Mouse (Mus musculus) midbrain, embryonic 15.5 days (tissue): ENCODE measurements around the gene Wdr35. TPM values are rescaled to one million over a fixed set of nuclear protein-coding genes. Genes with fewer than 3 reads are reported as not detected.

Experiments used
- ATAC-seq: fragments of 200-750 bp; cut with Nextera tagmentation; replicated peaks from 2 replicates; pipeline ENCODE4 v1.8.0; 2017; ENCODE audit warnings: moderate TSS enrichment
- H3K27ac ChIP-seq: fragments of 300-500 bp; sonication (generic); 2 replicates; pipeline ENCODE4 v1.5.1; 2015; ENCODE audit warnings: mild to moderate bottlenecking, inconsistent platforms
- H3K27me3 ChIP-seq: fragments of 300-500 bp; sonication (generic); replicated peaks from 2 replicates; pipeline ENCODE4 v1.6.1; 2015; ENCODE audit warnings: inconsistent platforms
- H3K36me3 ChIP-seq: fragments of 300-500 bp; sonication (generic); replicated peaks from 2 replicates; pipeline ENCODE4 v1.6.1; 2015; ENCODE audit warnings: inconsistent platforms
- H3K4me1 ChIP-seq: fragments of 300-500 bp; sonication (generic); 2 replicates; pipeline ENCODE4 v1.6.1; 2015; ENCODE audit warnings: inconsistent platforms
- H3K4me2 ChIP-seq: fragments of 300-500 bp; sonication (generic); 2 replicates; pipeline ENCODE4 v1.6.1; 2015; ENCODE audit warnings: inconsistent platforms, mild to moderate bottlenecking, moderate library complexity
- H3K4me3 ChIP-seq: fragments of 300-500 bp; sonication (generic); 2 replicates; pipeline ENCODE4 v1.5.1; 2015; ENCODE audit warnings: mild to moderate bottlenecking, inconsistent platforms
- H3K9ac ChIP-seq: fragments of 300-500 bp; sonication (generic); 2 replicates; pipeline ENCODE4 v1.6.1; 2015; ENCODE audit warnings: mild to moderate bottlenecking, inconsistent platforms
- H3K9me3 ChIP-seq: fragments of 300-500 bp; sonication (generic); 2 replicates; pipeline ENCODE4 v1.6.1; 2016; ENCODE audit warnings: inconsistent platforms
- WGBS: fragments of 180-500 bp; shearing (Covaris S2); methylation state at CpG from one replicate; pipeline ENCODE4 v1.1.7; 2015; ENCODE audit warnings: mixed read lengths; 5-methylcytosine and 5-hydroxymethylcytosine counted together
- polyA plus RNA-seq: library from polyadenylated mRNA; unstranded; fragments of >200 nt; fragmentation: Nextera tagmentation; extraction: Ambion mirVana; gene quantifications from 2 replicates; pipeline ENCODE4 v1.2.1, GENCODE M21; 2015

Wdr35 gene
- polyA plus RNA-seq, 1 experiment from 2014 or later = 23.1 TPM

DNA sequence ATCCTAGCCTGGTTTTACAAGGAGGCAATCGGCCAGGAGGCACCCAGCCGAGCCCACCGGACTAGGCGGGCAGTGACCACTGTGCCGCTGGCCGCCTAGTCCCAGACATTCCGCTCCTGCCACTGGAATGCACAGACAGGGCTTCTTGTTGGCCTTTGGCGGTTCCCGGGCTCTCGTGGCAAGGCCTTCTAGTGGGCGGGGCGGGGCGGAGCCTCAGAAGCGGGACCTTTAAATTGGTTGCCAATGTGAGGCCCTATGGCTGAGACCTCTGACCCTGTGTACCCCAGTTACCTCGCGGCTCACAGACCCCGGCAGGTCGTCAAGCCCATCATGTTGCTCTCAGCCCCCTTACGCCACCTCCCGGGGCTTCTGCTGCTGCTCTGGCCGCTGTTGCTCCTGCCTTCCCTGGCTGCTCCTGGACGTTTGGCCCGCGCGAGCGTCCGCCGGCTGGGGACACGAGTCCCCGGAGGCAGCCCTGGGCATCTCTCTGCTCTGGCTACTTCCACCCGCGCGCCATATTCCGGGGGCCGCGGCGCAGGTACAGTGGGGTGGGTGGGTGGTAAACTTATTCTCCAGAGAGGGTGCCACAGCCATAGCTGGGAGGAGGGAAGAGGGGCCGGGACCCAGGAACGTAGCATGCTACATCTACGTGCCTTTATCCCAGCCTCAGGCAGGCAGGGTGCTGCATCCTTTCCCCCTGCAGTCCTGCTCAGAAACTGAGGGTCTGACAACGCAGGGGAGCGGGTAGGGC is 25.8 kb upstream of the Wdr35 start, which contains the start of gene Matn3:
Matn3 (plus strand) TSS at position 216 of the 751 bp plus-strand sequence.
- ATAC-seq = peak; percentile 73
- WGBS = under 1% methylated on average over 42 of the region's 42 CpGs

DNA sequence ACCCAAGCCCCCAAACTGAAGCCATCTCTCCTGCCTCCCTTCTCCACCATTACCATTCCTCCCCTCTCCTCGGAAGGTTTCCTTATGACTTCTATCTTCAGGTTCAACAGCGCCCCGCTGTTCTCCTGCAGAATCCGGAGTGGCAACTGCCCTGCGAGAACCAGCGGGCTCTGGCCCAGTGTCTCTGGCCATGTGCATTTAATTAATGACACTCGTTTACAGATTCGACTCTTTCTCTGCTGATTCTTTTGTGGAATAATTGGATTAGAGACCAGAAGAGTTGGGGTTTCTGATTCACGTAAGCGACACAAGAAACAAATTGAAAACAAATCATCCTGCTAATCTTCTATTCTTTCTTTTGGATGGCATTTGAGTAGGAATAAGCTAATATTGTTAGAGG is 20.6 kb upstream of the Wdr35 start:
- H3K27me3 ChIP-seq = no peaks in the 10 kb centered on the region
- 45% methylated on average over 10 of the region's 10 CpGs for WGBS
- H3K4me2 ChIP-seq = no peak overlapping the region
- ATAC-seq = no peak
- no peak overlapping the region for H3K4me3 ChIP-seq
- H3K4me1 ChIP-seq = peaks cover 3% of the 10 kb centered on the region
- H3K27ac ChIP-seq = no peak overlapping the region
- no peaks in the 10 kb centered on the region for H3K9me3 ChIP-seq
- no peaks in the 10 kb centered on the region for H3K36me3 ChIP-seq
- H3K9ac ChIP-seq = no peak overlapping the region

More for the DNA sequence above, 25.8 kb upstream of the Wdr35 start, which contains the start of gene Matn3:
- peak within 1 kb of the TSS; percentile 95 for H3K4me2 ChIP-seq
- peaks cover 10% of the 10 kb centered on the region for H3K4me1 ChIP-seq
- peak within 1 kb of the TSS; percentile 48 for H3K9ac ChIP-seq
- H3K36me3 ChIP-seq = no peaks in the 10 kb centered on the region
- H3K27me3 ChIP-seq = no peaks in the 10 kb centered on the region
- no peaks in the 10 kb centered on the region for H3K9me3 ChIP-seq
- H3K4me3 ChIP-seq = peak within 1 kb of the TSS; percentile 47
- H3K27ac ChIP-seq = no peak within 1 kb of the TSS

DNA sequence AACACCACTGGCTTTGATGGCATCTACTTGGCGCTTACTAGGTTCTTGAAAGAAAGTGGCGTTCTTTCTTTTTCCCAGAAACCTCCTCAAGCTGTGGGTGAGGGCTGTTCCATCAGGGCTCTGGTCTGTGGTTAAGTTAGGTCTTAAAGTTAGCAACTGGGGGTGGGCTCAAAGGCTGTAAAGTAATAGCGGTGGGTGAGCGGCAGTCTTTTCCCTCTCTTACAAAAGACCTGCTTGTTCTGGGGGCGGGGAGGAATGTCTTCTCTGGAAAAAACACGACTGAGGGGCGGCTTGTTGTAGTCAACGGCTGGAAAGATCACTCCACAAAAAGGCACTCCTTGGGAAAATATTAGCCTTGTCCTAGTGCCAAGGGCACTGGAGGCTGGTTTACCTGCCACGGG is 19.5 kb upstream of the Wdr35 start:
- 56% methylated on average over 9 of the region's 9 CpGs for WGBS
- H3K4me1 ChIP-seq = no peaks in the 10 kb centered on the region
- H3K9ac ChIP-seq = no peak overlapping the region
- H3K4me2 ChIP-seq = no peak overlapping the region
- H3K27ac ChIP-seq = no peak overlapping the region
- no peaks in the 10 kb centered on the region for H3K36me3 ChIP-seq
- no peak overlapping the region for H3K4me3 ChIP-seq
- no peaks in the 10 kb centered on the region for H3K27me3 ChIP-seq
- H3K9me3 ChIP-seq = no peaks in the 10 kb centered on the region
- ATAC-seq = no peak

DNA sequence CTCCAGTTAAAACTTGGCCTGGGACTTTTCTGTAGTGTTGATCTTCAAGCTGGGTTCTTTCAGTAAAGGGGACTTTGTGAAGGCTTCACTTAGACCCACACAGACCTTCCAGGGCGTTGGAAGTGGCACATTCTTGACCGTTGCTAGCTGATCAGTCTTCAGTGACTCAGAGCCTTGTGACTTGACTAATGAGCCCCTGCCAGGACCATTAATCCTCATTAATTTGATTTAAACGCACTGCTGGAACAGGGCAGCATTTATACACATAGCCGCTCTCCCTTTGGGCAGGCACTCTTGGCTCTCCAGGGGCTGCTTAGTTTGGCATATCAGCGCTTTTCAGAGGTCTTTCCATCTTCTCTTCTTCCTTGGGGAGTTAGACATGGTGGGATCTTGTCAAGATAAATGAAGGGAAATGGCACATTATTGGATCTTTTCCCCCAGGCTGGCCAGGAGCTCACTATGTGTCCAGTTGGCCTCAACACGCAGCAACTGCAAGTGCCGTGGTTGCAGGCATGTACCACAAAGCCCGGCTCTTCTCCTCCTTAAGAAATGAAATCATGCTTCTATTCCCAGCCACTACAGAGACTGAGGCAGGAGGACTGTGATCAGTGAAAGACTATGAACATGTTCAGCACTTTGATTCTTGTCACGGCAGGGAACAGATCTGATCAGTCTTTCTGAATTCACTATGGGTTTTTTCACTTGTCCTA is 11.9 kb upstream of the Wdr35 start:
- Histone ChIP-seq H3K4me1 (no peaks in the 10 kb centered on the region), H3K4me3 (no peak overlapping the region), H3K4me2 (no peak overlapping the region), H3K27ac (no peak overlapping the region), H3K27me3 (no peaks in the 10 kb centered on the region), H3K9ac (no peak overlapping the region), H3K9me3 (no peaks in the 10 kb centered on the region), H3K36me3 (no peaks in the 10 kb centered on the region)
- no peak for ATAC-seq
- WGBS = 58% methylated on average over 9 of the region's 9 CpGs

DNA sequence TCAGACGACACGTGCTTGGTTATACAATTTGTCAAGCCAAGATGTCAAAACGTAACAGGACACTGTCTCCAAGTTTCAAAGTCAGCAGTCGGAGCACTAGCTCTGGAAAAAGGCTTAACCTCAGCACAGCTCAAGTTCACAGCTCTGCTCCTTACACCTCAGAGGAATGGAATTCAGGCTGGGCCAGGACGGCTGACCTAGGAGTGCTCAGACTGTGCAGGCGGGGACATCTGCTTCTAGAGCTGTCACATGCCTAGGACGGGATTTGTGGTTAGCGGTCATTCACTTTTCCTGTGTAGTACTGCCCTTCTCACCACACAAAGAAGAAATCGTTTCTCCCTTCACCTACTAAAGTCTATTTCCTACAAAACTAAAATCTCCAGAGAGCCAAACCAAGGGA is 3.9 kb upstream of the Wdr35 start:
- Histone ChIP-seq H3K27ac (no peak overlapping the region), H3K36me3 (no peaks in the 10 kb centered on the region), H3K27me3 (no peaks in the 10 kb centered on the region), H3K9me3 (no peaks in the 10 kb centered on the region), H3K4me1 (peaks cover 5% of the 10 kb centered on the region), H3K4me2 (no peak overlapping the region), H3K4me3 (no peak overlapping the region), H3K9ac (no peak overlapping the region)
- ATAC-seq = no peak
- 50% methylated on average over 9 of the region's 9 CpGs for WGBS

DNA sequence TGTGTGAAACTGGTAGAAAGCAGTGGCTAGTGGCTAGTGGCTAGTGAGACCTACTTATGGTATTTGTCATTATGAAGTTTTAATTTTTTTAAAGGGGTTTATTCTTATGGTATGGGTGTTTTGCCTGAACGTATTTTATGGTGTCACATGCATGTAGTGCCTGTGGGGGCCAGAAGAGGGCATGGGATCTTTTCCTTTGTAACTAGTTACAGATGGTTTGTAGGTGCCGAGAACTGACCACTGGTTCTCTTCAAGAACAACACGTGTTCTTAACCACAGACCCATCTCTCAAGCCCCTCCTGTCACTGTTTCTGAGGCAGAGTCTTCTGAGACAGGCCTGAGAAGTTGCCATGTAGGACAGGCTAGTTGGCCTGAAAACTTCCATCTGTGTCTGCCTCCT is 1.4 kb downstream of the Wdr35 start:
- WGBS = 87% methylated on average over 3 of the region's 3 CpGs
- H3K4me2 ChIP-seq = peak overlapping the region; percentile 59
- H3K9ac ChIP-seq = 0 out of 2 replicates have a peak overlapping the region, but pooled peaks have one; percentile 48

DNA sequence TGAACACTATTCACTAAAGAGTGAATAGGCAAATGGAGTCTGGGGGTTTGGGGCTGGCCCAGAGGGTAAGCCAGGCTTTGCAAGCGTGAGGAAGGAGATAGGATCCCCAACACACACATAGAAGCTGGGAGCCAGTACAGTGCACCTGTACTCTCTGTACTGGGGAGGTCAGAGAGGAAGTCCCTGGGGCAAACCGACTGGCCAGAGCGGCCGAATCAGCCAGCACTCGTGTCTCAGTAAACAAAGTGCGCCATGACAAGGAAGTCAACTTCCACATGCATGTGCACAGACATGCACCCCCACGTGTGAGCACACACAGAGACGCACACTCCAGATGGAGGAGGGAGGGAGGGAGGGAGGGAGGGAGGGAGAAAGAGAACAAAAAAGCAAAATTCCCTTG is 19.5 kb downstream of the Wdr35 start:
- Histone ChIP-seq H3K9ac (no peak overlapping the region), H3K36me3 (no peaks in the 10 kb centered on the region; the same call in 1 of the 2 replicates), H3K9me3 (no peaks in the 10 kb centered on the region), H3K4me2 (no peak overlapping the region), H3K27ac (no peak overlapping the region), H3K4me3 (no peak overlapping the region), H3K27me3 (no peaks in the 10 kb centered on the region), H3K4me1 (no peaks in the 10 kb centered on the region)
- no peak for ATAC-seq
- 81% methylated on average over 8 of the region's 8 CpGs for WGBS

More for the DNA sequence above, 1.4 kb downstream of the Wdr35 start:
- H3K4me1 ChIP-seq = peaks cover 12% of the 10 kb centered on the region
- no peaks in the 10 kb centered on the region for H3K9me3 ChIP-seq
- H3K36me3 ChIP-seq = peaks cover 8% of the 10 kb centered on the region; the same call in 1 of the 2 replicates
- no peaks in the 10 kb centered on the region for H3K27me3 ChIP-seq
- no peak for ATAC-seq
- peak overlapping the region; percentile 53; the same call in 1 of the 2 replicates for H3K4me3 ChIP-seq
- H3K27ac ChIP-seq = no peak overlapping the region

DNA sequence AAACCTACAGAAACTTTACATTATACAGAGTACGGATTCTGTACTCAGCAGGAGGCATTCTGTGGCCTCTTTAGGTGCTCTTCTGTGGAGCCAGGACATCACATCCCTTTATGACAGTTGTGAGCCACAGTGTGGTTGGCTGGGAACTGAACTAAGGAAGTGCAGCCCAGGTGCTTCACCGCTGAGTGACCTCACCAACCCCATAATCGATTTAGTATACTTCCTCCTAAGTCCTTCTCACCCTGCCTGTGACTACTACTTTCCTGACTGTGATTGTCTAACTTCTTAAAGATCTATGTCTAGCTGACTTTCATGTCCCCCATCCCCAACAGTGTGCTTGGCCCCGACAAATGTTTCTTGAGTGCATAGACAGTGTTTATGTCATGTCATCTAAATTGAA is 24.6 kb downstream of the Wdr35 start:
- Histone ChIP-seq H3K4me1 (no peaks in the 10 kb centered on the region), H3K36me3 (0 out of 2 replicates have a peak, but pooled peaks cover 4% of the 10 kb centered on the region), H3K27ac (no peak overlapping the region), H3K9me3 (no peaks in the 10 kb centered on the region), H3K9ac (no peak overlapping the region), H3K4me3 (no peak overlapping the region), H3K27me3 (no peaks in the 10 kb centered on the region), H3K4me2 (no peak overlapping the region)
- no peak for ATAC-seq
- 91% methylated on average over 4 of the region's 4 CpGs for WGBS

DNA sequence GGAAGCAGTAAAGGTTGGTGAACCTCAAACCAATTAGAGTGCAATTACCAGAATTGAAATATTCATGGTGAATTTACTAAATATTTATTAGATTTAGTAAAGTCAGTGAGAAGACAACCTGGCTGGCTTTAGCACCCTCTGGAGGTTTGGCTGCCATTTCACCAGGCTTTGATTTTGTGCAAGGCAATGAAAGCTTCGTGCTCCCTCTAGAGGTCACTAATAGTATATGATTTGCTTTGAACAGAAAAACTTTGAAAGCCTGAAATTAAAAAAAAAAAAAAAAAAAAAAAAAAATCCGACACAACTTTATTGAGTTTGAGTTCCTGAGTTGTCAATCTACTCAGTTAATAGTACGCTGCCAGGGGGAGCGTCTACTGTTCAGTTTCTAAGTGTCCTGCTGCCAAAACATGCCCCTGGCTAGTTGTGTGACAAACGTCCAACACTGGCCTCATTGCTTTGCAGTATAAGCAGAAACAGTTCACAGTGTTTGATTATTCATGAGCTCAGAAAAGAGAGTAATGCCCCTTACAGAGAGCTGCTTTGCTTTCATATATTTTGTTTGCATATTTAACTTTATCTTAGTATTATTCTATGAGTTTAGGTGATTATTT is 28.5 kb downstream of the Wdr35 start:
- no peaks in the 10 kb centered on the region for H3K4me1 ChIP-seq
- no peak overlapping the region for H3K9ac ChIP-seq
- no peaks in the 10 kb centered on the region for H3K9me3 ChIP-seq
- peak; percentile 84 for ATAC-seq
- H3K36me3 ChIP-seq = peaks cover 5% of the 10 kb centered on the region; the same call in 1 of the 2 replicates
- no peak overlapping the region for H3K4me2 ChIP-seq
- no peaks in the 10 kb centered on the region for H3K27me3 ChIP-seq
- H3K4me3 ChIP-seq = no peak overlapping the region
- WGBS = 13% methylated on average over 5 of the region's 5 CpGs
- no peak overlapping the region for H3K27ac ChIP-seq

DNA sequence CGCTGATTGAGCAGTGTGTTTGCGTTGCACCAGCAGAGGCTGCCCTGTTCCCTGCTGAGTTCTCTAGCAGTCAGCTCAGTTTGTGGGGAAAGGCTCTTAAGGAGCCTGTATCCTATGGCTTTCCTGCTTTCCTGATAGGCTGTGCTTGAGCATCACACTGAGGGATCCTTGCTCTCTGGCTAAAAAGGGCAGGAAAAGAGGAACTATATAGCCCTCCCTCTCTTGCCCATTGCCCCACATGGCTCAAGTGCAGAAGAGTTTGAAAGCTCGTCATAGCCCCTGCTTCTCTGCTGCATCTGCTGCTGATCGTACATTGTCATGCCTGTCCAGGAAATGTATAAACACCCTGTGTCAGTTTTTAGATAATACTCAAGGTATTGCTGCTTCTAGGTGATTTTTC is 33.5 kb downstream of the Wdr35 start:
- H3K36me3 ChIP-seq = peaks cover 7% of the 10 kb centered on the region; the same call in 1 of the 2 replicates
- ATAC-seq = no peak
- H3K27me3 ChIP-seq = no peaks in the 10 kb centered on the region
- no peaks in the 10 kb centered on the region for H3K9me3 ChIP-seq
- H3K27ac ChIP-seq = no peak overlapping the region
- no peaks in the 10 kb centered on the region for H3K4me1 ChIP-seq
- no peak overlapping the region for H3K9ac ChIP-seq
- H3K4me2 ChIP-seq = no peak overlapping the region
- WGBS = 64% methylated on average over 4 of the region's 4 CpGs
- no peak overlapping the region for H3K4me3 ChIP-seq

DNA sequence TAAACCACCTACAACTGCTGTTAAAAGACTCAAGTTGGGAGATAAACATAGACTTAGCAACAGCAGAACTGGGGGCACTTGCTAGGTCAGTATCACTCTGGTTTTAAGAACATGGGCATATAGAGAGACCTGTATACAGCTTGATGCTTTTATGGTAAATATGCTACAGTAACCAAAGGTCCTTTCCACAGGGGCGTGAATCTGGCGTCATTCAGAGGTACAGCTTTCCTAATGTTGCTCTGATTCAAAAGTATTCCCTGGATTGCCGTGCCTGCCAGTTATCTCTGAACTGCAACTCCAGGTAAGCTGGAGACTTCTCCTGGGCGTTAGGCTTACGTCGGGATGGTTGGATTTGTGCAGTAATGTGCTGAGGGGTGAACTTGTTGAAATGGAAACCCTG is 34.1 kb downstream of the Wdr35 start:
- Histone ChIP-seq H3K4me1 (no peaks in the 10 kb centered on the region), H3K4me2 (no peak overlapping the region), H3K9ac (no peak overlapping the region), H3K27ac (no peak overlapping the region), H3K4me3 (no peak overlapping the region), H3K36me3 (peaks cover 12% of the 10 kb centered on the region; the same call in 1 of the 2 replicates), H3K27me3 (no peaks in the 10 kb centered on the region), H3K9me3 (no peaks in the 10 kb centered on the region)
- WGBS = 95% methylated on average over 6 of the region's 6 CpGs
- no peak for ATAC-seq

DNA sequence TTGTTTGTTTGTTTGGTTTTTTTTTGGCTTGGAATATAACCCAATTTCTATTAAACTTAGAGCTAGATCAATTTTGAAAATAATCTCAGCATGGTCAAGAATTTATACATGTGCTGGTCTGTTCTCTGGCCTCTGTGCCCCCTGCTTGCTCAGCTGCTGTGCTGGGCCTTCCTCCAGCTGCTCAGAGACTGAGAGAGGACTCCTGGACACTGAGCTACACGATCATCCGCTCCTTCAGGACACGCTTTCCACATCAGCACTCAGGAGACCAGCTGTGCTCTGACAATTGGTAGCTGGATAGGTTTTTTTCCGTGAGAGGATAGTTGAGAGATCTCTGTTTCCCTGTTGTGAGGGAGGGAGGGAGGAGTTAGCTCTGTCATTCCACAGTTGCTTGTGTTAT is 36.6 kb downstream of the Wdr35 start:
- Histone ChIP-seq H3K27ac (no peak overlapping the region), H3K9me3 (no peaks in the 10 kb centered on the region), H3K4me3 (no peak overlapping the region), H3K27me3 (no peaks in the 10 kb centered on the region), H3K9ac (no peak overlapping the region), H3K4me1 (no peaks in the 10 kb centered on the region), H3K4me2 (no peak overlapping the region), H3K36me3 (peaks cover 14% of the 10 kb centered on the region; the same call in 1 of the 2 replicates)
- WGBS = 70% methylated on average over 4 of the region's 4 CpGs
- no peak for ATAC-seq
